24 mouse cellular contexts compared by ENCODE assay signal in the genomic region with DNA sequence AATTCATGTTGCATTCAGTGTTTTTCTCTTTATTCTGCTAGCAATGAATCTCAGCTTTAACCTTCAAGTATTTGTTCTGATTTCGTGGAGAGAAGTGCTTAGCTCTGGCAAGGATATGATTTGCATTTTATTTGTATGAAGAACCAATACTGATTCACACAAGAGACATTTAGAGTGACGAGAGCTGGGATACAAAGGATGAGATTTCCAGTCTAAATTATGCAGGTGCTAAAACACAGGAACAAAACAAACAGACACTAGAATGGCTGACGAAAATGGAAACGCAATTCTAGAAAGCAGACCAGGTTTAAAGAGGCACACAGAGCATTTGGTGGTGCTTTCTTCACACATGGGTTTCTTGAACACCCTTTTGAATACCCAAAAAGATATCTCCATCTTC.
DNase-seq lines count a peak whose midpoint lies in the region; ATAC-seq and TF ChIP-seq lines count a peak whose summit lies in the region.
"Had no signal": no experiment of that assay in that cellular context is flagged by ENCODE, and none has a peak within 500 bp of the region (broad histone marks: within the 10 kb centered on the region; RNA-seq: fewer than 3 reads in every experiment).

No protein-coding gene starts in this region.

- ATAC-seq in frontal cortex, adult (ENCODE audit: low TSS enrichment), result peak; percentile 42
- no peak for ATAC-seq in midbrain, embryonic 16.5 days
- no peak for ATAC-seq in midbrain, postnatal 0 days (ENCODE audit: low FRiP score)
- ATAC-seq in megakaryocyte, adult 5-6 weeks (ENCODE audit: poor library complexity, severe bottlenecking), result no peak
- ATAC-seq: CD4-positive, CD25-positive, alpha-beta regulatory T cell, adult 4 months; forebrain, embryonic 13.5 days; hindbrain, embryonic 16.5 days; intestine, embryonic 15.5 days had no signal

- TF ChIP-seq CTCF in left cerebral cortex, adult 2 months (IDR thresholded peaks at IDR 0.05), result no peak
- TF ChIP-seq CTCF in midbrain, postnatal 0 days (IDR thresholded peaks at IDR 0.05), result no peak

- WGBS in midbrain, embryonic 16.5 days, result 43% methylated on average over 4 of the region's 4 CpGs
- 41% methylated on average over 4 of the region's 4 CpGs for WGBS in midbrain, postnatal 0 days

- H3K27me3 ChIP-seq in midbrain, embryonic 16.5 days (ENCODE audit: control insufficient read depth, insufficient read depth, low read depth, low read length), result no peaks in the 10 kb centered on the region
- no peaks in the 10 kb centered on the region for H3K27me3 ChIP-seq in midbrain, postnatal 0 days (ENCODE audit: insufficient read depth, low read length)
- H3K27me3 ChIP-seq: forebrain, embryonic 13.5 days; heart, embryonic 13.5 days; intestine, embryonic 15.5 days had no signal

- no peak overlapping the region for H3K4me2 ChIP-seq in midbrain, embryonic 16.5 days (ENCODE audit: low read length)
- no peak overlapping the region for H3K4me2 ChIP-seq in midbrain, postnatal 0 days (ENCODE audit: low read depth, low read length, poor library complexity, severe bottlenecking)
- H3K4me2 ChIP-seq: forebrain, embryonic 13.5 days; heart, embryonic 13.5 days; intestine, embryonic 15.5 days had no signal

- no peak for DNase-seq in frontal cortex, postnatal 25 days (ENCODE audit: low spot score in 2 of 2)
- DNase-seq in left cerebral cortex, adult 2 months (ENCODE audit: extremely low spot score in 1 of 2, low spot score in 2 of 2), result no peak
- no peak for DNase-seq in left cerebral cortex, adult 11 months (ENCODE audit: low spot score)
- no peak for DNase-seq in midbrain, postnatal 0 days (ENCODE audit: low spot score)
- DNase-seq: adrenal gland, adult 2 months; adrenal gland, postnatal 14 days; cerebellum, adult 18-20 months; cerebellum, adult 9-10 months; cerebellum, postnatal 14 days; gastrocnemius, postnatal 10 days; gastrocnemius, postnatal 36 days; heart, adult 2 months; heart, postnatal 14 days; heart, postnatal 4 days had no signal

- H3K9me3 ChIP-seq in midbrain, embryonic 16.5 days (replicated peaks; ENCODE audit: control insufficient read depth, low read length, poor library complexity, severe bottlenecking), result 0 out of 2 replicates have a peak, but pooled peaks cover 2% of the 10 kb centered on the region
- H3K9me3 ChIP-seq in midbrain, postnatal 0 days (ENCODE audit: low read length), result no peaks in the 10 kb centered on the region
- H3K9me3 ChIP-seq: forebrain, embryonic 13.5 days; heart, embryonic 13.5 days; intestine, embryonic 15.5 days had no signal

- no peak overlapping the region for H3K4me3 ChIP-seq in left cerebral cortex, adult 2 months
- H3K4me3 ChIP-seq in midbrain, embryonic 16.5 days (ENCODE audit: low read depth, low read length), result no peak overlapping the region
- H3K4me3 ChIP-seq in midbrain, postnatal 0 days (ENCODE audit: low read depth, low read length), result no peak overlapping the region
- H3K4me3 ChIP-seq: forebrain, embryonic 10.5 days; forebrain, embryonic 13.5 days; heart, adult 2 months; heart, embryonic 10.5 days; heart, embryonic 13.5 days; intestine, embryonic 15.5 days had no signal

- H3K4me1 ChIP-seq in midbrain, embryonic 16.5 days (ENCODE audit: control insufficient read depth, insufficient read depth, low read length), result no peaks in the 10 kb centered on the region; the same call in 1 of the 2 replicates
- H3K4me1 ChIP-seq in midbrain, postnatal 0 days (ENCODE audit: insufficient read depth, low read length), result no peaks in the 10 kb centered on the region
- H3K4me1 ChIP-seq: forebrain, embryonic 10.5 days; forebrain, embryonic 13.5 days; heart, embryonic 10.5 days; intestine, embryonic 15.5 days had no signal

- intact Hi-C loops in left cerebral cortex, adult 2 months (cut with DNase I), result no loop called here

- peak overlapping the region; percentile 64 for H3K27ac ChIP-seq in left cerebral cortex, adult 2 months
- H3K27ac ChIP-seq in midbrain, embryonic 16.5 days (ENCODE audit: low read length), result 0 out of 2 replicates have a peak overlapping the region, but pooled peaks have one; percentile 24
- H3K27ac ChIP-seq in midbrain, postnatal 0 days (ENCODE audit: low read depth, low read length), result no peak overlapping the region
- H3K27ac ChIP-seq: forebrain, embryonic 10.5 days; forebrain, embryonic 13.5 days; heart, adult 2 months; heart, embryonic 10.5 days; heart, embryonic 13.5 days; intestine, embryonic 15.5 days had no signal

- H3K36me3 ChIP-seq in midbrain, embryonic 16.5 days (ENCODE audit: control insufficient read depth, insufficient read depth, low read length), result no peaks in the 10 kb centered on the region
- H3K36me3 ChIP-seq in midbrain, postnatal 0 days (ENCODE audit: insufficient read depth, low read length), result no peaks in the 10 kb centered on the region
- H3K36me3 ChIP-seq: forebrain, embryonic 10.5 days; heart, embryonic 10.5 days; heart, embryonic 13.5 days; intestine, embryonic 15.5 days had no signal

- H3K9ac ChIP-seq in midbrain, embryonic 16.5 days (ENCODE audit: low read depth, low read length), result no peak overlapping the region
- no peak overlapping the region for H3K9ac ChIP-seq in midbrain, postnatal 0 days (replicated peaks; ENCODE audit: low read length, poor library complexity, severe bottlenecking)
- H3K9ac ChIP-seq: forebrain, embryonic 13.5 days; heart, embryonic 13.5 days; intestine, embryonic 15.5 days had no signal
